Mouse (Mus musculus) left cerebral cortex, postnatal 4 days (tissue): ENCODE data around the gene Wnt11. TPM values are rescaled to one million over a fixed set of nuclear protein-coding genes. Genes with fewer than 3 reads are reported as not detected.

Source experiments
- DNase-seq: peaks from one replicate; pipeline ENCODE4 v3.0.0-alpha.2; 2022
- intact Hi-C: fragments of 180-260 bp; cut with DNase I; formaldehyde crosslinking; loops from one replicate; pipeline ENCODE4 v1.15.1; 2025
- total RNA-seq, 2 experiments: library from RNA; stranded (reverse); gene quantifications; 2 replicates each; pipeline ENCODE4 v1.2.3; 2021

The Wnt11 gene
- total RNA-seq, 2 experiments from 2014 or later, result 0.81 to 0.84 TPM

DNA sequence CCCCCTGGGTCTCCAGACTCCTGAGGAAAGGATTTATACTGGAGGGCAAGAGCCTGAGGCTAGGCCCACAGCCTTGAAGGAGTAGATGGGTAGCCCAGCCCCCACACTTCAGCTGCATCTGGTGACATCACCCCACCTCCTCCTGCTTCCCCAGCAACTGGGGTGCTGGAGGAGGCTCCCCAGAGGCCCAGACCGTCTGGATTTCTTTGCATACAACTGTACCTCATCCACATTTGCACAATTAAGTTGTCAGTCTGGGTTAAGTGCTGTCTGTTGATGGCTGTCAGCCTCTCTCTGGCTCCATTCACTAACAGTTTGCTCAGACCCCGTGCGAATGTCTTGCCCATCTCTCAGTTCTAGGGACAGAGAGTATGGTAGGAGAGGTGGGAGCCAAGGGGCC lies 6.9 kb upstream of the Wnt11 start:
- no peak for DNase-seq
- intact Hi-C loops, result no loop called here

DNA sequence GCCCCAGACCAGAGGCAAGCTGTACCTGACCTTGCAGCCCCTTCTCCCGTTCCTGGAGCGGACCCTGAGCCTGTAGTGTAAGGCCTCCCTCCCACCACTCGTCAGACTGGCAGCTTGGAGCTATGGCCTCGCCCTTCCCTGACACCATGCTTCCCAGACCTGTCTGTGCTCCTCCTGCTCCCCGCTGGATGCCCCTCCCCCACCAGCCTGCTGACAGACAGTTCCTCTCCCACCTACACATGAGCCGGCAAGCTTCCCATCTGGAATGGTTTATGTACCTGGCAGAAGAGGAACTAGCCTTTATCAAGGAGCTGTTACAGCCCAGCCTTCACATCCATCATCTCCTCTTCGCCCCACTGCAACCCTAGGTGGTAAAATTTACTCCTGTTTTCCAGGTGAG lies 6.0 kb upstream of the Wnt11 start:
- no peak for DNase-seq
- intact Hi-C loops, result no loop called here

DNA sequence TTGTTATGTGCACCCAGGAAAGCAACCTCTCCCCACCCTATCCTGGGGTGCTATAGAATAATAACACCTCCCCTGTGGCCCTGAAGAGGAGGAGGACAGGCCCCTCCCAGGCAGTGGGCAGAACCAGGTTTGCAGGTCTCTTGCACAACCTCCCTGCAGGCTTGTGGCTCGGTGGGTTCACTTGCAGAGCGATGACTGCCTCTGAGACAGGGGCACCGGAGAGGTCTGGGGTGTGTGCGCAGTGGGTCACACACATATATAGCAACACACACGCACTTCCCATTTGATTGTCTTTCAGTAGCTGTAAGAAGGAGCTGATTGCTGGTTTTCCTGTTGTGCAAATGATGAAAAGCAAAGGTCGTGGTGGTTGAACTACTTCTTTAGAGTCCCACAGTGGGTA lies 3.6 kb upstream of the Wnt11 start:
- DNase-seq, result no peak
- intact Hi-C loops, result no loop called here

DNA sequence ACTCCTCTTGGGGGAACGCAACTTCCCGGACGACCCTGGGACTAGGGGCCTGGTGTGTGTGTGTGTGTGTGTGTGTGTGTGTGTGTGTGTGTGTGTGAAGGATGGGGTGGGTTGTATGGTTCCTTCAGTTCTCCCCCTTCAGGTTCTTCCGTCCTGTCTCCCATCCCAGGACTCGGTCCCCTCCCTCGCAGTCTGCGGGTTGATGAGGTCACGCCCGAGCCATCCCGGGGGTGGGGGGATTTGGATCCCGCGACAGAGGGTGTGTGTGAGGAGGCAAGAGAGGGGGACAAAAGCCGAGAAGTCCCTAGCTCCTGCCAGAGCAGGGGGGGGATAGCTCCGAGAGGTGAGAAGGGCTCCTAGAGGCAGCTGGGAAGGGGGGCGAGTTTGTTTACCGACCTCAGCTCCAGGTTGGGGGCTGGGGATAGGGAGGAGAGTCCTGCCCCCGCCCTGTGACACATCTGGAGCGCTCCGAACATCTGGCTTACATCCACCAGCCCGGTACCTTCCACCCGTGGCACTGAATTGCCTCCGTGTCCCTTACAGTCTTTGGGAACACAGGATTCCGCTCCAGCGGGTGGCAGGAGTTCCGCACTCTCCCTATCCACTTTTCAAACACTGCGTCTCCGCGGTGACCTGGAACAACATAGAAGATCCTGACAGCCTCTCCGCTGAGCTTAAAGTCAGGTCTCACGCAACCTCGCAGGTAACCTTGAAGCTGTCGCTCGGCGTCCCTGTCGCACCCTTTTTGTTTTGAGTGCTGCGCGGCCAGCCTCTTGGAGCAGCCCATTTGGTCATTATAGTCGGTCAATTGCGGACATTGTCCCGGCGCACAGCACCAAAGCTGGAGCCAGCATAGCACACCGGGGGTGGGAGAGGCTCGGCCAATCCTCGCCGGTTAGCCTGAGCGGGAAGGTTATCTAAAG lies 868 bp downstream of the Wnt11 start:
- no peak for DNase-seq
- intact Hi-C loops, result loop anchor here (5.0 kb wide), 1 partner anchor 353 kb away; no protein-coding TSS in a partner anchor

DNA sequence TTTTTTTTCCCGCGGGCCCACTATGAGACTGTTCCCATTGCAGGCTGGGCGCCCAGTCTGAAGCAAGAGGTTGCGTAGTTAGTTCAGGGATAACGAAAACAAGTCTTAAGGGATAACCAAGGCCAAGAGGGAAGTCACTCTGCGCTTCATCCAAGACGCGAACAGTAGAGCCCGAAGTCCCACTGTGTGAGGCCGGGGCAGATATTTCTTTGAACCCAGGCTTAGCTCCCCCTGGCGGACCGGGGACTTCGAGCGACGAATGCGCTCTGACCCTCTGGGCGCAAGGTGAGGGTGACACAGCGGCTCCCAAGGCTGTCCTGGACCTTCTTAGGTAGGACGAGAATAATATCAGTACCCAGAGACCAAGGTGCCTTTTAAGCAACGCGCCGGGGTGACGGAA lies 1.7 kb downstream of the Wnt11 start:
- peak; percentile 77 for DNase-seq
- intact Hi-C loops, result loop anchor here (5.0 kb wide), 1 partner anchor 354 kb away; no protein-coding TSS in a partner anchor

DNA sequence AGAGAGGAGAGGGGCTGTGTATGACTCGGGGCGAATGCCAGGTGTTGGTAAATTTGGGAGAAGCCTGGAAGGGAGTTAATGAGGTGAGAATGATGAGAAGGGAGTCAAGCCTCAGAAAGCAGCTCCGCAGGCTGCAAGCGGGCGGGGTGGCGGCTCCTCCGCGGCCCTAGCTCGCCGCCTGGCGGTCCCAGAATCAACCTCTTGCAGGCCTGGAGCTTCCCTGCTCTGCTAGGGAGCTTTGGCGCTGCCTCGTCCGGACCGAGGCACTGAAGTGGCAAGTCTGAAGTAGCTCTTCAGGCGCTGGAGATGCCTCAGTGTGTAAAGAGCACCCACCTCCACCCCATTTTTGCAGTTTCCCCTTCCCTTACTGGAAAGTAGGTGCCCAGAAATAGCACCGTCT lies 3.0 kb downstream of the Wnt11 start:
- intact Hi-C loops, result loop anchor here (5.0 kb wide), 1 partner anchor 356 kb away; no protein-coding TSS in a partner anchor
- peak; percentile 86 for DNase-seq

DNA sequence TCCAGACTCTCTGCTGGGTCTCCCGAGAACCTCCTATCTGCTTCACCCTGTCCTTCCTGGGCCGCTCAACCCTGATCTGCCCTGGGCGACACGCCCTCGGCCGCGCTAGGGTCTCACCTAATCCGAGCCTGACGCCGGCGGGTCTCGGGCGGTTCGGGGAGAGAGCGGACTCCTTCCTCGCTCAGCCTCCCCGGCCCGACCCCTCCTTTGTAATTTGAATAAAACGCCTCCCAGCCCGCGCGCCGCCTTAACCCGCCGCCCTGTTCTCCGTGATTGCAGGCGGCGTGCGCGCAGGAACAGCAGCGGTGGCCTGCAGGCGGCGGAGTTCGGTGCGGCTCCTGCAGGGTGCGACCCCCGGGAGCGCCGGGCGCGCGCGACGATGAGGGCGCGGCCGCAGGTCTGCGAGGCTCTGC lies 3.8 kb downstream of the Wnt11 start:
- peak; percentile 27 for DNase-seq
- intact Hi-C loops, result loop anchor here (5.0 kb wide), 1 partner anchor 356 kb away; no protein-coding TSS in a partner anchor

DNA sequence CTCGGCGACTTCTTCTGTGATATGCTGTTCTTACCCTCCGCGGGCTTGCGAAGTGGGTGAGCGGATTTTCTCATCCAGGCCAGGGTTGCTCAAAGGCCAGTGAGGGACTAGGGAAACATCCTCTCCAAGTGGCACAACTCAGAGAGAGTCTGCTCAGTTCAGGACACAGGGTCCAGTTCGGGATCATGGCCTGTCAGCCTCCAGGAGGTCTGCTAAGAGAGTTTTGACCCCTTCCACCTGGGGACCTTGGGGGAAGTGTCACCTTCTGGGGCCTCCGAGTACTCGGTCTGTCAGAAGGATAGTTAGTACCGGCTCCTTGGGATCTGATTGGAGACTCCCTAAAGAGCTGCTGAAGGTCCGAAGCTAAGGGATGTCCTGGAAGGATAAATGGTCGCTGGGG lies 4.4 kb downstream of the Wnt11 start:
- intact Hi-C loops, result loop anchor here (5.0 kb wide), 1 partner anchor 357 kb away; no protein-coding TSS in a partner anchor
- no peak for DNase-seq

DNA sequence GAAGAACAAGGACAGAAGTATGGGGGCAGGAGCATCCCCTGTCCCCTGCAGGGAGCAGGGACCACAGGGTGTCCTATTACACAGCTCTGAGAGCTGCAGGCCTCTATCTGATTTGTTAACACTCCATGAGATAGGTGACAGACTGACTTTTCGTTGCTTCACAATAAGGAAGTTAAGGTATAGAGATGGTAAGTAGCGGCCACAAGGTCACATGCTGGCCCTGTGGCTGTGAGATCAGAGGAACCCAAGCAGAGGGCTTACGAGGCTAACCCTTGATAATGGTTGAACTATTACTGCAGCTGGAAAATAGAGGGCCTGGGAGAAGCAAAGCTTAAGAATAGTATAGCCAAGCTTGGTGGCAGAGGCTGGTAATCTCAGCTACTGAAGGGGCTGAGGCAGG lies 5.9 kb downstream of the Wnt11 start:
- DNase-seq, result no peak
- intact Hi-C loops, result loop anchor here (10.0 kb wide), 1 partner anchor 234 kb away; no protein-coding TSS in a partner anchor

DNA sequence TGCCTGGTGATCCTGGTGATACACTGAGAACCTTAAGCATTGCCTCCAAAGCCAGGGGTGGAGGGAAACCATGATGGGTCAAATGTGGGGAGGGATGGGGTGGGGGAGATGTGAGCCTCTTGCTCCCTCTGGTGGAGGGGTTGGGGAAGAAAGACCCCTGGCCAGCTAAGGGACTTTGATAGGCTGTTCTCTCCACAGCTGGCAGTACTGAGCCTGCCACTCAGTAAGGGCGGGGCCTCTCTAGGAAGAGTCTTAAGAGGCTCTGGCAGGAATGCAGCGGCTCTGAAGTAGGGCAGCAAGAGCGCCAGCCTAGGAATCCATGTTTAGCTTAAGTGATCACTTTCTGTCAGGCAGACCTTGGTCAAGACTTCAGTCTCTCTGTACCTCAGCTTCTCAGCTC lies 6.9 kb downstream of the Wnt11 start:
- intact Hi-C loops, result loop anchor here (10.0 kb wide), 1 partner anchor 233 kb away; no protein-coding TSS in a partner anchor
- DNase-seq, result no peak

DNA sequence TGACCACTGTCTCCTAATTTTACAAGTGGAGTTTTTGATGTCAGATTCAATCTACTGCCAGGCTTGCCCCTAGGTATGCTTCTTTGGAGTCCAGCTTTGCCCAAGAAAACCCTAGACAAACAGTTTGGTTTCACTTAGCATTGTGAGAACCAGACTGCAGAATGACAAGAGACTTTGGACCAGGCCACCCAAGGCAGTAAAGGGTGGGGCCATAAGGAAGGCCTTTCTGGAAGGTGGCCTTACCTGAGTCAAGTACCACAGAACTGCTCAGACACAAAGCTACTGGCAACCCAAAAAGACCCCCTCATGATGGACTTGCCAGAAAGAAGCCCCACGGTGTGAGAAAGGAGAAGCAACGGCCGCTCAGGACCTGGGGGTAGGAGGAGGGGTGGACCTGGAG lies 8.1 kb downstream of the Wnt11 start:
- DNase-seq, result no peak
- intact Hi-C loops, result loop anchor here (10.0 kb wide), 1 partner anchor 232 kb away; no protein-coding TSS in a partner anchor

DNA sequence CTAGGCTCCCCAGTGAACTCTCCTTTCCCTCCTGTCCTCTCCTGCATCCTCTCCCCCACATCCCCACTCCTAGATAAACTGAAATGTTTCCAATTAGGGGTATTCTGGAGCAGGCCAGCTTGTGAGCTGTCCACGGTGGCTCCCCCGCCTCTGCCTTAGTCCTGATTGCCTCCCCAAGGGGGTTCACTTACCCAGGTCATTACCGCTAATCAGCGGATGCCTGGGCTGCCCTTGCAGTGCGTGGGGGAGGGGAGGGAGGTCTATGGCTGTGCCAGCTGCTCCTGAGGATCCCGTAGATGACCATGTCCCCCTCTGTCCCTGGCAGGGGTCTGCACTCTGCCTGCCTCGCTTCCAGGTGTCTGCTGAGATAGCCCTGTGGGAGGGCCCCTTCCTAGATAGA lies 8.7 kb downstream of the Wnt11 start:
- DNase-seq, result no peak
- intact Hi-C loops, result loop anchor here (10.0 kb wide), 1 partner anchor 231 kb away; no protein-coding TSS in a partner anchor

DNA sequence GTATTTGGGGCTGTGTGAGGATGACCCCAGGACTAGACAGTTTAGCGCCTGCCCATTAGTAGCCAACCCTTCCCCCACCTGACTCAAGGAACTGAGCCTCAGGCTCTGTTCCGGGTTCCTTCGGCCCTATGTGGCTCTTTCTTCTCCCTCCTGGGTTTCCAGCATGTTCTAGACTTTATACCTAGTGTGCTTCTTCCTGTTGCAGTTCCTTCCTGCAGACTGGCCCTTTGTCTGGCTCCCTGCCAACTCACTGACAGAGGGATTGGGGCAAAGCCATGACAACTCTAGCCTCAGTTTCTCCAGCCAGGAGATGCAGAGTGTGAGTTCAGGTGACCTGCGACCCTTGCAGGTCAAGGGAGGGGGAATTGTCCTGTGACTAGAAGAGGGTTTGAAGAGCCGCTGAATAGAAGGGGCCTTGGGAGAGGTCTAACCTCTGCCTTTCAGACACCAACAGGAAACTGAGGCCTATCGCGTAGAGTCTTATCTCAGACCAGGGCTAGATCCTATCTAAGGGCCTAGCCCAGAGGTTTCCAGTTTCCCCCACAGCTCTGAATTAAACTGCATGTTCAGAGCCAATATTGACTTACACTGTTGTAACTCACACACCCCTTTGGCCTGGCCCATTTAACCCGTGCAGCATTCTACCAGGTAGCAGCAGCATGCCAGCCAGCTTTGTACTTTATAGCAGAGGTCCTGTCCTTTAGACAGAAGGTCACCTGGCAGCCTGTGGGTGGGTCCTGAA lies 14.2 kb downstream of the Wnt11 start:
- DNase-seq, result peak; percentile 31
- intact Hi-C loops, result loop anchor here (10.0 kb wide), 1 partner anchor 226 kb away; no protein-coding TSS in a partner anchor

DNA sequence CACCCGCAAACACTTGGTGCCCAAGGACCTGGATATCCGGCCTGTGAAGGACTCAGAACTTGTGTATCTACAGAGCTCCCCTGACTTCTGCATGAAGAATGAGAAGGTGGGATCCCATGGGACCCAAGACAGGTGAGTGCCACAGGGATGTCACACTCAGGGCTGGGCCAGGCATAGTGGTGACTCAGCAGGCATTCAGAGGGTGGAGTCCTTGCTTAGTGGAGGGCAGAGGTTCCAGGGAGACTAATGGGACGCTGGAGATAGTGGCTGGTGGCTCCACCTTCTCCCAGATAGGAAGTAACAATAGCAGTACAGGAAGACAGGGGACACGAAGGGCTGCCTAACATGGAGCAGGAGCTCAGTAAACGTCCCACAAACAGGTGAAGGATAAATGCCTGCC lies 15.5 kb downstream of the Wnt11 start:
- intact Hi-C loops, result no loop called here
- DNase-seq, result no peak

DNA sequence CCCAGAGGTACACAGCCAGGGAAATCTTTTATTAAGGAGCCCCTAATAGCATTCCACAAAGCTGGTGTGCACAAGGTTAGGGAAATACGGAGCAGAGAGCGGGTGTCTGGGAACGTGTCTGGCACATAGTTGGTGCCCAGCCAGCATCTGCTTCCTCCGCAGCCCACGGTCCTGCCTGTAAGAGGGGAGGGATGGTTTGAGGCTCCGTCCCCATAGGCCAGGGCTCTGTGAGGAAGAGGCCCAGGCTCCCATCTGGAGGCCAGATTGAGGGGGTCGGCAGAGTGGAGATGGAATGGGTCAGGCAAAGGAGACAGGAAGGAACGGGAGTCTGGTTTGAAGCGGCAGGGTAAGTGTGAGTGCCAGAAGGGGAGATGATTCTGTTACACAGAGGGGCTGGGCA lies 16.3 kb downstream of the Wnt11 start:
- DNase-seq, result peak; percentile 50
- intact Hi-C loops, result no loop called here

DNA sequence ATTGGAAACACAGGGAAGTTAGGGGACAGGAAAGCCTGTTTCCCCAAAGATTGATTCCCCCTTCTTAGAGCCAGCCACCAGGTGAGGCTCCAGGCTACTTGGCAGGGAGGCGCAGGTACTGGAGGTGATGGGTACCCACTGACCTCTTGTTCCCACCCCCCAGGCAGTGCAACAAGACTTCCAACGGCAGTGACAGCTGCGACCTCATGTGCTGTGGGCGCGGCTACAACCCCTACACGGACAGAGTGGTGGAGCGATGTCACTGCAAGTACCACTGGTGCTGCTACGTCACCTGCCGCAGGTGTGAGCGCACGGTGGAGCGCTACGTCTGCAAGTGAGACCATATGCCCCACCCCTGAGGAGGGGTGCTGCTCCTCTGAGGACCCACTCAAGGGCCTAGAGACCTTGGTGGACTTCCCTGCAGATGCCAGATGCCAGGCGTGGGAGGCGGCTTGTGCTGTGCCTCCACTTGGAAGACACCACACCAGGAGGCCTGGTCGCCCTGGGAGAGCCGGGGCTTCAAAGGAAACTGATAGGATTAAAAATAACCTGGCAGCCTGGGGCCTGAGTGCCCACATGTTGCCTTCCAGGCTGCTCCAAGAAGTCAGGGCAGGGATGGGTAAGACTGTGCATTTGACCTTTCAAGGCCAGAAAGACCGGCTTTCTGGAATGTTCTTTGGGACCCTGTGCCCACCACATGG lies 18.2 kb downstream of the Wnt11 start:
- intact Hi-C loops, result no loop called here

DNA sequence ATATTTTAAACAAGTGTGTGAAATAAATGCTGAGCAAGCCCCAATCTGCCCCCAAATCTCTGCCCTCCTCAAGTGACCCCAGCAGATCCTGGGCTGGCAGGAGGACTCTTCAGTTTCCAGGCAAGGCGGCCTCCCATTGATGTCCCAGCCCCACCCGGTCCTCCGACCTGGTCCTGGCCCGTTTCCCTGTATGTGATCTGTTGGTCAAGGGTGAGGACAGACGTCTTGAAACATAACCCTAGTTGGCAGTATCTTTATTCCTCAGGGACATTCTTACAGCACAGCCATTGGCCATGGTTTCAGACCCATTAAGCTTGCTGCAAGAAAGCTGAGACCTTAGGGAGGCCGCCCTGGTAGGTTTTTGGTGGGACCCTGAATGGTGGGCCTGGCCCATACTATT lies 18.9 kb downstream of the Wnt11 start:
- DNase-seq, result no peak
- intact Hi-C loops, result no loop called here

More for the DNA sequence above, 18.2 kb downstream of the Wnt11 start:
- DNase-seq, result no peak

DNA sequence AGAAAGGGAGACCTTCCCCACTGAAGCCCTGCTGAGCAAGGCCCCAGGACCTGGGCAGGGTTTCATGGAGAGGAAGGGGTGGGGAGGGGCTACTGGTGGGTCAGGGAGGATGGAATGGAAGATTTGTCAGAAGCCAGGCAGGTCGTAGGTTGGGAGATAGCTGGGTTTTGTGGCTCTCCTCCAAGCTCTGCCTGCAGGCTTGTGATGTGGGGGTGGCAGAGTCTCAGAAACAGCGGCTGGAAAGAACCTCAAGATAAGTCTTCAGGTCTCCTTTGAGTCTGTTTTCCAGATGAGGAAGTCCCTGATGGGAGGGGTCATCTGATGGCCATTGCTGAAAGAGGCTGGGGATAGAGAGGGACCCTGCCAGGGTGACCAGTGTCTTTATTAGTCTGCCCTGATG lies 20.5 kb downstream of the Wnt11 start:
- intact Hi-C loops, result no loop called here
- DNase-seq, result no peak

DNA sequence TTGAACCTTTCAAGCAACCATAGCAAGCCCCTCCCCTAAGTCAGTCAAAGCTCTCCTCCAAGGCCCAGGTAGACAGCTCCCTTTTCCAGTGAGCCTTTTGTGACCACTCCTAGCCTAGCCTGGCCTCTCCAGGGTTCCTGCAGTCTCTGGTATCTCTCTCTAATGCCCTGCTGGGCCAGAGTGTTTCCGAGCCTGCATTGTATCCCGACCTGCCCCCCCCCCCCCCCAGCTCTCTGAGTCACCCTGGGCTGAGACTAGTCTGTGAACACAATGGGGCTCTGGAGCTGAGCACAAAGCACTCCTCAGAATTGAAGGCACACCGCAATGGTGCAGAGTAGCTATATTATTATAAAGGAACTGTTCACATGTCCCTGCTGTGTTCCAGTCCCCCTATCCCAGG lies 21.2 kb downstream of the Wnt11 start:
- DNase-seq, result no peak
- intact Hi-C loops, result no loop called here

DNA sequence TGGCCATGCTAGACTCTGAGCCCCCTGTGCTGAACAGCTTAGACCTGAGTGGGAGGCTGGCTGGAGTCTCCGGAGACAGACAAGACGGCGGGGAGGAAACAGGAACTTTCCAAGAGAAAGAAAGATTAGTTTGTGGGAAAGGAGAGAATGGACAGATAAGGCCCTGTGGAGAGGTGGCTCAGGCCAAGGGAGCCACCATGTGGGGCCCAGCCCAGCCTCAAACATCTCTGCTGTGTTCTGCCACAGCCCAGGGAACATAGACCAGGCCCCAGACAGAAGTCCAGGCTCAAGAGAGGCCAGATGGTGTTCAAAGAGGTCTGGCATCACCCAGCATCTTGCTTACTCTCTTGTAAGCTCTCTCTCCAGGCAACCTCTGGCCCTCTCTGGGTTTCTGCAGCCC lies 22.2 kb downstream of the Wnt11 start:
- peak; percentile 39 for DNase-seq
- intact Hi-C loops, result no loop called here

DNA sequence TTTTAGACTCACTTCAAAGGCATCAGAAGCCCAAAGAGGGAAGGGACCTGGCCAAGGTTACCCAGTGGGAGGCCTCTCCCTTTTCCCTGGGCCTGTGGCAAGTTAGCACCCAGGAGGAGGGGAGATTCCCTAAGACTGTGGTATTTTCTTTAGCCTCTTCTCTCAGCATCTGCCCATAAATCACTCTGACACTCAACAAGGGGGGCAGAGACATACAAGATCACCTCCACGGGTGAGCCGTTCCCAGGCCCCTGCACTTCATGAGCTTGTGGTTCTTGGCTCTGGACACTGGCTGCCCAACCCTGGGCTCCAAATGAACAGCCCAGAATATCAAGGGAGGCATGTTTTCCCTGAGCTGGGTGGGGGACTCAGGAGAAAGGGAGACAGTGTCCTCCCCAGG lies 26.1 kb downstream of the Wnt11 start:
- DNase-seq, result no peak
- intact Hi-C loops, result no loop called here
